Mouse (Mus musculus): ENCODE data around the gene Zfp362. TPM values are rescaled to one million over a fixed set of nuclear protein-coding genes. Genes with fewer than 3 reads are reported as not detected.

Zfp362 gene
- total and polyA plus RNA-seq, 3 experiments: 9.7 to 70.1 (median 16.1) TPM

DNA sequence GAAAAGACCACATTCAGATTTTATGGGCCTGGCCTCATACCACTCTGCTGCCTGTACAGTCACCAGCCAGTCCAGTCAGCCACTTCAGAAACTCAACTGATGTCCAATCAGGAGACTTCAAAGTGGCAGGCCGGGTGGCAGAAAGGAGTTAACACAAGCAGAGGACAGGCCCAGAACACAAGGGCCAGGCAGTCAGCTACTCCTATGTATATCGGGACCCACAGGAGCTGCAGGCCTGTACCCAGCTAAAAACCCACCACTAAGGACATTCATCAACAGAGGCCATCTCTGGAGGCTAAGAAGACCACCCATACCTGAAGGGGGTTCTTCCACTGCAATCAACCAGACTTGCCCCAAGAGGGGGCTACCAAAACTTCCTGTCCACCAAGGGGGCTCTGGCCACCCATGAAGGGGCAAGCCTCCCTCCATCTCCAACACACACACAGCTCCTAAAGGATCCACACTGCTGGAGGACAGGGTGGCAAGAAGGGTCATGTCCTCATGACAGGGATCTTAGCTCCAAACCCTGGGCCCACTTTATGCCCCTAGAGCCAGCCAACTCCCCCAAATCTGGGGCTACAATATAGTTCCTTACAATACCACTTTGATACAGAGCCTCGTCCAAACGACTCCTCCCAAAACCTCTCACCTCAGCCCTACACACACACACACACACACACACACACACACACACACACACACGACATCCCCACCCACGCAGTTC, 1.3 kb downstream of the Zfp362 start:
- no peak for DNase-seq (ENCODE audit: extremely low read depth)
- no peaks in the 10 kb centered on the region for H3K27me3 ChIP-seq (replicated peaks)
- peaks cover 17% of the 10 kb centered on the region for H3K9me3 ChIP-seq (replicated peaks; ENCODE audit: low read length)
- no peak overlapping the region for H3K27ac ChIP-seq (ENCODE audit: insufficient read depth, low read depth)
- in situ Hi-C loops (cut with MboI; ENCODE audit: low pct_ligation_motif_present, low pct_unique_long_range_greater_than_20kb, low sequenced_read_pairs): no loop called here
- peaks cover 19 to 51% of the 10 kb centered on the region in 2 experiments for H3K4me1 ChIP-seq (ENCODE audit: control insufficient read depth in 1 of 2, insufficient read depth in 2 of 2)
- H3K36me3 ChIP-seq (replicated peaks in 1 of 2; ENCODE audit: control insufficient read depth in 1 of 2, insufficient read depth in 1 of 2, low read length in 1 of 2): peaks cover 0 to 11% of the 10 kb centered on the region in 2 experiments
- peaks cover 45% of the 10 kb centered on the region for H3K79me2 ChIP-seq (replicated peaks; ENCODE audit: control insufficient read depth, extremely low read depth, insufficient read depth, poor library complexity, severe bottlenecking)
- peak overlapping the region; percentile 100 for H3K9ac ChIP-seq (ENCODE audit: insufficient read depth, low read depth)
- peak overlapping the region; percentile 98 for H3K4me2 ChIP-seq (ENCODE audit: insufficient read depth, low read depth, poor library complexity, severe bottlenecking)
- dilution Hi-C loops (cut with MboI; ENCODE audit: extremely low pct_ligation_motif_present, extremely low pct_unique_long_range_greater_than_20kb, low sequenced_read_pairs): no loop called here
- peak overlapping the region; percentile 76 to 88 (median 77) for H3K4me3 ChIP-seq (replicated peaks in 1 of 3; ENCODE audit: low read depth in 2 of 3, low read length in 2 of 3, poor library complexity in 1 of 3)
- TF ChIP-seq UBTF (IDR thresholded peaks at IDR 0.05; ENCODE audit: low read depth, low read length) (no peak), HCFC1 (IDR thresholded peaks at IDR 0.05; ENCODE audit: low read depth, low read length) (no peak), E2F4 (IDR thresholded peaks at IDR 0.05; ENCODE audit: insufficient replicate concordance, low read depth, low read length) (no peak), MXI1 (IDR thresholded peaks at IDR 0.05; ENCODE audit: low read depth, low read length) (no peak), JUN (IDR thresholded peaks at IDR 0.05; ENCODE audit: insufficient read depth, low read depth, low read length) (no peak), TBP (conservative IDR thresholded peaks at IDR 0.05; ENCODE audit: low read depth, low read length) (no peak), KAT2A (IDR thresholded peaks at IDR 0.05; ENCODE audit: insufficient replicate concordance, low read length) (no peak)

DNA sequence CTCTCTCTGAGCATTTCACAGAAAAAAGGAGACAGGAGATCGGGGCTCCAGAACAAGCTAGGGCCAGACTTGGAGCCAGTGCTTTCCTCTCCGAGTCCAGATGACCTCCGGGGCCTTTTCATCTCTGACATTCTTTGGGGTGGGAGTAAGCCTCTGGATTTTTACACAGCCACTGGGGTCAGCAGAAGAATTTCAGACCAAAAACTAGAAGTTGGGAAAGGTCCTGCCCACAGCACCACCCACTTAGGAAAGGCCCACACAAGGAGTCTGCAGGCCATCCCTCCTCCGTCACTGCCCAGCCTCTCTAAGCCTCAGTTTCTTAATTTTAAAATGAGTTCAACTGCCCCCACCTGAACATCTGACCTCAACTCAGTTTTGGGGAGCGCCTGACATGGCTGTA, 2.3 kb downstream of the Zfp362 start:
- Histone ChIP-seq H3K4me1 (ENCODE audit: control insufficient read depth in 1 of 2, insufficient read depth in 2 of 2) (peaks cover 21 to 61% of the 10 kb centered on the region in 2 experiments), H3K9me3 (replicated peaks; ENCODE audit: low read length) (peaks cover 16% of the 10 kb centered on the region), H3K4me3 (replicated peaks in 1 of 3; ENCODE audit: low read depth in 2 of 3, low read length in 2 of 3, poor library complexity in 1 of 3) (no peak overlapping the region), H3K36me3 (replicated peaks in 1 of 2; ENCODE audit: control insufficient read depth in 1 of 2, insufficient read depth in 1 of 2, low read length in 1 of 2) (peaks cover 0 to 16% of the 10 kb centered on the region in 2 experiments), H3K9ac (ENCODE audit: insufficient read depth, low read depth) (no peak overlapping the region), H3K27me3 (replicated peaks) (no peaks in the 10 kb centered on the region), H3K79me2 (replicated peaks; ENCODE audit: control insufficient read depth, extremely low read depth, insufficient read depth, poor library complexity, severe bottlenecking) (peaks cover 50% of the 10 kb centered on the region), H3K4me2 (ENCODE audit: insufficient read depth, low read depth, poor library complexity, severe bottlenecking) (peak overlapping the region; percentile 41; the same call in 1 of the 2 replicates), H3K27ac (ENCODE audit: insufficient read depth, low read depth) (no peak overlapping the region)
- no peak for DNase-seq (ENCODE audit: extremely low read depth)
- dilution Hi-C loops (cut with MboI; ENCODE audit: extremely low pct_ligation_motif_present, extremely low pct_unique_long_range_greater_than_20kb, low sequenced_read_pairs) (no loop called here), in situ Hi-C loops (cut with MboI; ENCODE audit: low pct_ligation_motif_present, low pct_unique_long_range_greater_than_20kb, low sequenced_read_pairs) (no loop called here)
- no peak for TF ChIP-seq MAFK (IDR thresholded peaks at IDR 0.05; ENCODE audit: insufficient replicate concordance, low read length)
- TF ChIP-seq TCF12 (IDR thresholded peaks at IDR 0.05; ENCODE audit: low read depth, low read length): no peak
- TF ChIP-seq MAX (IDR thresholded peaks at IDR 0.05; ENCODE audit: low read length): no peak
- TF ChIP-seq CTCF (conservative IDR thresholded peaks at IDR 0.05 in 1 of 2, IDR thresholded peaks at IDR 0.05 in 1 of 2; ENCODE audit: low read depth in 2 of 2, low read length in 2 of 2): no peak
- TF ChIP-seq UBTF (IDR thresholded peaks at IDR 0.05; ENCODE audit: low read depth, low read length): no peak
- no peak for TF ChIP-seq USF2 (conservative IDR thresholded peaks at IDR 0.05; ENCODE audit: low read depth, low read length)
- TF ChIP-seq BHLHE40 (IDR thresholded peaks at IDR 0.05; ENCODE audit: low read depth, low read length): no peak
- TF ChIP-seq HCFC1 (IDR thresholded peaks at IDR 0.05; ENCODE audit: low read depth, low read length): no peak
- no peak for TF ChIP-seq CHD2 (IDR thresholded peaks at IDR 0.05; ENCODE audit: low read length)
- TF ChIP-seq SMC3 (IDR thresholded peaks at IDR 0.05; ENCODE audit: low read depth, low read length): no peak
- TF ChIP-seq GABPA (IDR thresholded peaks at IDR 0.05; ENCODE audit: insufficient replicate concordance, low read depth, low read length): no peak
- no peak for TF ChIP-seq MEF2A (IDR thresholded peaks at IDR 0.05; ENCODE audit: borderline replicate concordance, low read depth, low read length)
- TF ChIP-seq ZKSCAN1 (IDR thresholded peaks at IDR 0.05; ENCODE audit: borderline replicate concordance, low read depth, low read length): no peak
- TF ChIP-seq USF1 (IDR thresholded peaks at IDR 0.05; ENCODE audit: low read depth, low read length): no peak
- TF ChIP-seq POLR2A (IDR thresholded peaks at IDR 0.05; ENCODE audit: low read depth, low read length): no peak
- TF ChIP-seq ZC3H11A (IDR thresholded peaks at IDR 0.05; ENCODE audit: low read depth, low read length): no peak
- no peak for TF ChIP-seq IRF4 (IDR thresholded peaks at IDR 0.05; ENCODE audit: low read depth, low read length)
- no peak for TF ChIP-seq POLR2AphosphoS2 (IDR thresholded peaks at IDR 0.05; ENCODE audit: low read depth, low read length)
- no peak for TF ChIP-seq MXI1 (IDR thresholded peaks at IDR 0.05; ENCODE audit: low read depth, low read length)
- no peak for TF ChIP-seq KAT2A (IDR thresholded peaks at IDR 0.05; ENCODE audit: insufficient replicate concordance, low read length)
